Mouse (Mus musculus) hindbrain, embryonic 15.5 days (tissue): Measurements from ENCODE around the gene Tnc. TPM values are rescaled to one million over a fixed set of nuclear protein-coding genes. Genes with fewer than 3 reads are reported as not detected.

Source experiments
- ATAC-seq: fragments of 200-750 bp; cut with Nextera tagmentation; 2 replicates; pipeline ENCODE4 v1.8.0; 2017; ENCODE audit warnings: low read depth, moderate number of reproducible peaks, moderate TSS enrichment; ENCODE audit not compliant: low FRiP score
- H3K27ac ChIP-seq: fragments of 300-500 bp; sonication (generic); replicated peaks from 2 replicates; pipeline ENCODE4 v1.5.1; 2015; ENCODE audit warnings: mild to moderate bottlenecking, inconsistent platforms
- H3K27me3 ChIP-seq: fragments of 300-500 bp; sonication (generic); 2 replicates; pipeline ENCODE4 v1.6.1; 2015; ENCODE audit warnings: control low read depth, inconsistent platforms
- H3K36me3 ChIP-seq: fragments of 300-500 bp; sonication (generic); 2 replicates; pipeline ENCODE4 v1.6.1; 2015; ENCODE audit warnings: control low read depth, inconsistent platforms
- H3K4me1 ChIP-seq: fragments of 300-500 bp; sonication (generic); replicated peaks from 2 replicates; pipeline ENCODE4 v1.6.1; 2015; ENCODE audit warnings: control low read depth, inconsistent platforms
- H3K4me2 ChIP-seq: fragments of 300-500 bp; sonication (generic); 2 replicates; pipeline ENCODE4 v1.6.1; 2015; ENCODE audit warnings: moderate library complexity, mild to moderate bottlenecking, inconsistent platforms
- H3K4me3 ChIP-seq: fragments of 300-500 bp; sonication (generic); 2 replicates; pipeline ENCODE4 v1.5.1; 2015; ENCODE audit warnings: mild to moderate bottlenecking, inconsistent platforms
- H3K9ac ChIP-seq: fragments of 300-500 bp; sonication (generic); 2 replicates; pipeline ENCODE4 v1.6.1; 2015; ENCODE audit warnings: inconsistent platforms
- H3K9me3 ChIP-seq: fragments of 300-500 bp; sonication (generic); 2 replicates; pipeline ENCODE4 v1.6.1; 2016; ENCODE audit warnings: control low read depth, inconsistent platforms
- WGBS: fragments of 180-500 bp; shearing (Covaris S2); methylation state at CpG from one replicate; pipeline ENCODE4 v1.1.7; 2015; 5-methylcytosine and 5-hydroxymethylcytosine counted together
- polyA plus RNA-seq: library from polyadenylated mRNA; unstranded; fragments of >200 nt; fragmentation: Nextera tagmentation; extraction: Ambion mirVana; gene quantifications from 2 replicates; pipeline ENCODE4 v1.2.1, GENCODE M21; 2015

Tnc gene
- polyA plus RNA-seq, 1 experiment from 2014 or later: 69.6 TPM

DNA sequence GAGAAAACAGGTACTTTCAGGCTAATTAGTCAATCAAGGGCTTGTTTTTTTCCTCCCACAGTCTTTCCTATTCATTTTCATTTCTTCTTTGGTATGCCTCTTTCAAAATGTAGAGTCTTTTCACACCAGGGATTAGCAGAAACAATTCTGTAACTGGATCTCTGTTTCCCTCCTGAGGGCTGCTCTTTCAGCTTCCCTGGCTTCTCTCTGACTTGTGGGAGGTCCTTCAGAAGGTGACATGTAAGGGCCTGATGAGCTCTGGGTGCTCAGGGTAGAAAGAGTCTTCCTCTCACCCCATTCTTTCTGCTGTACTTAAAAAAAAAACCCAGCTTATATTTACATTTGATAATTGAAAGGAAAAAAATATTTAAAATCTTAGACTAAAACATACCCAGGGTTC is 60.2 kb downstream of the Tnc start:
- 0 out of 2 replicates have a peak, but pooled peaks cover 6% of the 10 kb centered on the region for H3K4me1 ChIP-seq
- ATAC-seq: no peak
- no peaks in the 10 kb centered on the region for H3K36me3 ChIP-seq
- H3K4me2 ChIP-seq: no peak overlapping the region
- no peak overlapping the region for H3K27ac ChIP-seq
- H3K27me3 ChIP-seq: no peaks in the 10 kb centered on the region
- no peak overlapping the region for H3K9ac ChIP-seq
- H3K4me3 ChIP-seq: no peak overlapping the region
- no peaks in the 10 kb centered on the region for H3K9me3 ChIP-seq

DNA sequence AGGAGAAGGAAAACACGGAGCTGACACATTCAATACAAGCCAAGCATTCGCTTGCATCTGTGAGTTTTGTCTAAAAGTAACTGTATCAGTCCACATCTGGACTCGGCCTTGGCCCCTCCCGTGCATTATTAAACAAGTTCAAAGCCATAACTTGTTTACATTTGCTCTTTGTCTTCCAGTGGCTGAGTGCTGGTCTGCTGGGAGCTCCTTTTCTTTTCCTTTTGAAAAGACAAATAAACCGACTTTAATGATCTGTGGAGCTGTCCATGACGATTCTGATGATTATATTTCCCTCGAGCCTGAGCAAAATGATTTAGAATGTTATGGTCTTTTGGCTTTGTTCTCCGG is 63.7 kb downstream of the Tnc start:
- Histone ChIP-seq H3K9me3 (no peaks in the 10 kb centered on the region), H3K36me3 (no peaks in the 10 kb centered on the region), H3K4me2 (no peak overlapping the region), H3K4me1 (peaks cover 17% of the 10 kb centered on the region; the same call in 1 of the 2 replicates), H3K27ac (no peak overlapping the region), H3K27me3 (no peaks in the 10 kb centered on the region), H3K4me3 (no peak overlapping the region), H3K9ac (no peak overlapping the region)
- no peak for ATAC-seq
- 65% methylated on average over 8 of the region's 8 CpGs for WGBS

GRCm38 (mm10) chr4:63982425-63983097 is 64.3 kb downstream of the Tnc start:
- Histone ChIP-seq H3K9me3 (no peaks in the 10 kb centered on the region), H3K9ac (no peak overlapping the region), H3K36me3 (no peaks in the 10 kb centered on the region), H3K4me3 (no peak overlapping the region), H3K27ac (no peak overlapping the region), H3K4me1 (peaks cover 17% of the 10 kb centered on the region; the same call in 1 of the 2 replicates), H3K4me2 (no peak overlapping the region), H3K27me3 (no peaks in the 10 kb centered on the region)
- 0 out of 2 replicates have a peak, but pooled peaks have one; percentile 63 for ATAC-seq
- 73% methylated on average over 12 of the region's 12 CpGs for WGBS

- Histone ChIP-seq H3K27ac (no peak overlapping the region), H3K4me2 (no peak overlapping the region), H3K36me3 (no peaks in the 10 kb centered on the region), H3K9me3 (no peaks in the 10 kb centered on the region), H3K27me3 (no peaks in the 10 kb centered on the region), H3K9ac (no peak overlapping the region), H3K4me1 (peaks cover 17% of the 10 kb centered on the region; the same call in 1 of the 2 replicates), H3K4me3 (no peak overlapping the region)
- no peak for ATAC-seq
- WGBS: 72% methylated on average over 1 of the region's 1 CpGs
These were observed 66.5 kb downstream of the Tnc start for GRCm38 (mm10) chr4:63980211-63980794.

GRCm38 (mm10) chr4:63979635-63980034 is 67.2 kb downstream of the Tnc start:
- ATAC-seq: no peak
- no peaks in the 10 kb centered on the region for H3K9me3 ChIP-seq
- H3K4me1 ChIP-seq: peaks cover 17% of the 10 kb centered on the region; the same call in 1 of the 2 replicates
- H3K36me3 ChIP-seq: no peaks in the 10 kb centered on the region
- no peaks in the 10 kb centered on the region for H3K27me3 ChIP-seq
- no peak overlapping the region for H3K4me3 ChIP-seq
- no peak overlapping the region for H3K4me2 ChIP-seq
- WGBS: 44% methylated on average over 2 of the region's 2 CpGs
- no peak overlapping the region for H3K9ac ChIP-seq
- H3K27ac ChIP-seq: no peak overlapping the region

DNA sequence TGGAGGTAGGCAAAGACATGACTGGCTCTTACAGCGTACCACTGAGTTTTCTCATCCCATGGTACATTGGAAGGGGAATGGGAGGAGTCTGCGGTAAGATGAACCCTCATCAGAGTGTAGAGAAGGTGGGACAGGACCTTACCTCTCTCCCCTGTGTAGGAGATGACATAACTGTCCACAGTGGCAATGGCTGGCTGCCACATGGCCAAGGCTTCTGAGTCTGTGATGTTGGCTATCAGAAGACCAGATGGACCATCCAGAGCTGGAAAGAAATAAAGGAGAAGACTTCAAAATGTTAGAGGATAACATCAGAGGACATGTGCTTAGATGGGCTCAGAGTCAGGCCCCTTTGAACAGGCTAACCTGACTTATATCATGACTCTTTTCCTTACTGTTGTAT is 74.3 kb downstream of the Tnc start:
- H3K27ac ChIP-seq: no peak overlapping the region
- no peaks in the 10 kb centered on the region for H3K36me3 ChIP-seq
- 97% methylated on average over 2 of the region's 2 CpGs for WGBS
- no peaks in the 10 kb centered on the region for H3K27me3 ChIP-seq
- no peak for ATAC-seq
- H3K4me1 ChIP-seq: no peaks in the 10 kb centered on the region
- H3K4me3 ChIP-seq: no peak overlapping the region
- H3K9me3 ChIP-seq: no peaks in the 10 kb centered on the region
- H3K4me2 ChIP-seq: no peak overlapping the region
- H3K9ac ChIP-seq: no peak overlapping the region

DNA sequence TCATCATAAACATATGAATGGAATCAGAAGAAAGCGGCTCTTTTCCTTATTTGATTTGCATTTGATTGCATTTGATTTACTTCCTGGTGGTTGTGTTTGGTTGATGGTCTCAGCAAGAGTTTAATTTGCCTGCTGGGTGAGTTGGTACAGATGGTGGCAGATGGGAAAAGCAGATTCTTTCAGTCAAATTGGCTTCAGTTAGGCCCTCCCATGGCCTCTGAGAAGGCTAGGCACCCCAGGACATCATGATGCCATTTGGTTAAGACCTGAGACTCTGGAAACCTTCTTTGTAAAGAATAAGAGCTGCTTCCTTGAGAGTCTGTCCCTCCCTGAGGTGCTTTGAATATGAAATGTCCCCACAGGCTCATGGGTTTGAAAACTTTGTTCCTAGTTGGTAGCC is 75.1 kb downstream of the Tnc start:
- no peak for ATAC-seq
- no peak overlapping the region for H3K4me3 ChIP-seq
- no peaks in the 10 kb centered on the region for H3K4me1 ChIP-seq
- H3K36me3 ChIP-seq: no peaks in the 10 kb centered on the region
- H3K9me3 ChIP-seq: no peaks in the 10 kb centered on the region
- H3K4me2 ChIP-seq: no peak overlapping the region
- WGBS: 57% methylated on average over 1 of the region's 1 CpGs
- H3K9ac ChIP-seq: no peak overlapping the region
- no peaks in the 10 kb centered on the region for H3K27me3 ChIP-seq
- H3K27ac ChIP-seq: no peak overlapping the region

DNA sequence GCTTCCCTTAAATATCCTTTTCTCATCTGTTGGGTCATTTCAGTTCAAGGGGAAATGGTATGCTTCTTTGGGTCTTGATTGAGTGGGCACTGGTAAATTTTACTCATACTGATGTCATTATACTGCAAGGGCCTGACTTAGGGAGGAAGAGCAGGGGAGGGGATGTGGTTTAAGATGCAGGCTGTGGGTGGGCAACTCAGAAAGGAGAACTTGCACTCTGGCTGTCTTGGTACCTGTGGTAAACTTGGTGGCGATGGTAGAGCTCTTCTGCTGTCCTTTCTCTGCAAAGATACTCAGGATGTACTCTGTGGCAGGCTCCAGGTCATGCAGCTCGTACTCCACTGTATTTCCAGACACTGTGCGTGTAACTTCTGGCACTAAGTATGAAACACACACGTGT is 75.9 kb downstream of the Tnc start:
- no peak for ATAC-seq
- Histone ChIP-seq H3K9ac (no peak overlapping the region), H3K27me3 (no peaks in the 10 kb centered on the region), H3K4me1 (no peaks in the 10 kb centered on the region), H3K27ac (no peak overlapping the region), H3K9me3 (no peaks in the 10 kb centered on the region), H3K36me3 (no peaks in the 10 kb centered on the region), H3K4me2 (no peak overlapping the region), H3K4me3 (no peak overlapping the region)
- WGBS: 85% methylated on average over 4 of the region's 4 CpGs

DNA sequence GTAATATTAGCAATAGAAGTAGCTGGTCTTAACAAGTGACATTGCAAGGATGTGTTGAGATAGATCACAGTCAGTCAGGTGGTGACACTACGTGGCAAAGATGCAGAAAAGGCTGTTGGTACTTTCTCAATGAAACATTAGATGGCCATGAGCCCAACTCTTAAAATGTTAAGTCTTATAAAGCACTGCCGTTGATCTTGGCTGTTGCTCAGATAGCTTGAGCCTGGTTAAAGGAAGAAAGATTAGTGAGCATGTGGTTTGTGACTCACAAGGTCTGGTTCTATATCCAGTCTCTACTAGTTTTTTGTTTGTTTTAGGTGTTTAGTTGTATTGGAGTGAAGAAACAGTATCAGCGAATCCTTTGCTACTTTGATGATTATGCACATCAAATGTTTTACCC is 76.9 kb downstream of the Tnc start:
- no peaks in the 10 kb centered on the region for H3K9me3 ChIP-seq
- 88% methylated on average over 3 of the region's 3 CpGs for WGBS
- no peak overlapping the region for H3K4me2 ChIP-seq
- no peak for ATAC-seq
- no peak overlapping the region for H3K4me3 ChIP-seq
- no peaks in the 10 kb centered on the region for H3K4me1 ChIP-seq
- H3K36me3 ChIP-seq: no peaks in the 10 kb centered on the region
- no peak overlapping the region for H3K27ac ChIP-seq
- no peaks in the 10 kb centered on the region for H3K27me3 ChIP-seq
- no peak overlapping the region for H3K9ac ChIP-seq

DNA sequence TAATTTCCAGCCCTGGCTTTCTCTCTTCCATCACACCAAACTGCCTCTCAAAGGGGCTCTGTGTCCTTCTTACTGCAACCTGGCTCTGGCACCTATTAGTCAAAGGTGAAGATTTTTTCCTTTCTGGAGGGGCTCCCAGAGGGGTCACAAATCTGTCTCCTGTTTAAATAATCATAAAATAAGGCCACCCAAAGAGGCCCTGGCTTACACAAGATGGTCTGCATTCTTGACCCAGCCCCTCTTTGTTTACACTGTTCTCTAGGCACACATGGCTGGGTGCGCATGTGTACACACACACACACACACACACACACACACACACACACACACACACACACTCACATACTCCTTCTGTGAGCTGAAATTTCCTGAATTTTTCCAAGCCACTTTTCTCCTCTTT is 83.4 kb downstream of the Tnc start:
- Histone ChIP-seq H3K9me3 (no peaks in the 10 kb centered on the region), H3K4me1 (no peaks in the 10 kb centered on the region), H3K9ac (no peak overlapping the region), H3K27me3 (no peaks in the 10 kb centered on the region), H3K36me3 (no peaks in the 10 kb centered on the region), H3K4me3 (no peak overlapping the region), H3K27ac (no peak overlapping the region), H3K4me2 (no peak overlapping the region)
- WGBS: 92% methylated on average over 1 of the region's 1 CpGs
- no peak for ATAC-seq

GRCm38 (mm10) chr4:63961858-63962468 is 84.9 kb downstream of the Tnc start:
- Histone ChIP-seq H3K27me3 (no peaks in the 10 kb centered on the region), H3K9ac (no peak overlapping the region), H3K4me1 (no peaks in the 10 kb centered on the region), H3K9me3 (no peaks in the 10 kb centered on the region), H3K4me3 (no peak overlapping the region), H3K36me3 (no peaks in the 10 kb centered on the region), H3K27ac (no peak overlapping the region), H3K4me2 (no peak overlapping the region)
- no peak for ATAC-seq
- 93% methylated on average over 5 of the region's 5 CpGs for WGBS

- Histone ChIP-seq H3K27me3 (no peaks in the 10 kb centered on the region), H3K4me2 (no peak overlapping the region), H3K9ac (no peak overlapping the region), H3K27ac (no peak overlapping the region), H3K9me3 (no peaks in the 10 kb centered on the region), H3K4me3 (no peak overlapping the region), H3K4me1 (no peaks in the 10 kb centered on the region), H3K36me3 (no peaks in the 10 kb centered on the region)
- 87% methylated on average over 4 of the region's 4 CpGs for whole genome bisulfite sequencing
- ATAC-seq: no peak
These were observed 88.2 kb downstream of the Tnc start for GRCm38 (mm10) chr4:63958601-63959000.
